Mouse (Mus musculus): Measurements from ENCODE around the gene Gstm2. TPM values are rescaled to one million over a fixed set of nuclear protein-coding genes. Genes with fewer than 3 reads are reported as not detected.

The Gstm2 gene
- polyA plus RNA-seq, 2 experiments = 3.4 to 4.8 TPM

- H3K27me3 ChIP-seq (ENCODE audit: control insufficient read depth, insufficient read depth, low read length) = no peaks in the 10 kb centered on the region
- H3K4me3 ChIP-seq (ENCODE audit: insufficient read depth in 1 of 2, low read depth in 2 of 2, low read length in 2 of 2) = no peak overlapping the region
- DNase-seq (ENCODE audit: low read depth in 3 of 3, low spot score in 3 of 3) (no peak), ATAC-seq (ENCODE audit: insufficient read depth) (no peak)
- H3K36me3 ChIP-seq (replicated peaks; ENCODE audit: control insufficient read depth, insufficient read depth, low read depth) = no peaks in the 10 kb centered on the region
- 62% methylated on average over 7 of the region's 8 CpGs for WGBS (ENCODE audit: insufficient replicate concordance)
- H3K4me1 ChIP-seq (replicated peaks; ENCODE audit: control insufficient read depth in 2 of 2, insufficient read depth in 2 of 2, low read length in 1 of 2) = peaks cover 0 to 16% of the 10 kb centered on the region in 2 experiments; a peak in 2 of 4 replicates
- H3K9ac ChIP-seq (replicated peaks) = no peak overlapping the region
- no peak overlapping the region for H3K27ac ChIP-seq
- H3K9me3 ChIP-seq (ENCODE audit: control insufficient read depth, low read length) = no peaks in the 10 kb centered on the region
- no peak for TF ChIP-seq EP300 (IDR thresholded peaks at IDR 0.05; ENCODE audit: low read depth)
- no peak for TF ChIP-seq CTCF (IDR thresholded peaks at IDR 0.05; ENCODE audit: low read depth)
- H3K4me2 ChIP-seq (ENCODE audit: low read depth) = peak overlapping the region; percentile 42
Measured at GRCm38 (mm10) chr3:108014098-108014973, 28.1 kb upstream of the Gstm2 start.

GRCm38 (mm10) chr3:108013331-108013871 lies 27.1 kb upstream of the Gstm2 start:
- Histone ChIP-seq H3K27me3 (ENCODE audit: control insufficient read depth, insufficient read depth, low read length) (no peaks in the 10 kb centered on the region), H3K27ac (no peak overlapping the region), H3K4me3 (ENCODE audit: insufficient read depth in 1 of 2, low read depth in 2 of 2, low read length in 2 of 2) (no peak overlapping the region), H3K36me3 (replicated peaks; ENCODE audit: control insufficient read depth, insufficient read depth, low read depth) (no peaks in the 10 kb centered on the region), H3K4me2 (ENCODE audit: low read depth) (peak overlapping the region; percentile 42; the same call in 1 of the 2 replicates), H3K9me3 (ENCODE audit: control insufficient read depth, low read length) (no peaks in the 10 kb centered on the region), H3K9ac (replicated peaks) (no peak overlapping the region), H3K4me1 (replicated peaks; ENCODE audit: control insufficient read depth in 2 of 2, insufficient read depth in 2 of 2, low read length in 1 of 2) (peaks cover 0 to 9% of the 10 kb centered on the region in 2 experiments; a peak in 2 of 4 replicates)
- WGBS (ENCODE audit: insufficient replicate concordance) = 47% methylated on average over 4 of the region's 4 CpGs
- TF ChIP-seq EP300 (IDR thresholded peaks at IDR 0.05; ENCODE audit: low read depth) (no peak), CTCF (IDR thresholded peaks at IDR 0.05; ENCODE audit: low read depth) (no peak)
- no peak for ATAC-seq (ENCODE audit: insufficient read depth)
- DNase-seq (ENCODE audit: low read depth in 3 of 3, low spot score in 3 of 3) = peak in 1 of 3 experiments; percentile 27

GRCm38 (mm10) chr3:108011558-108011957 lies 25.3 kb upstream of the Gstm2 start:
- no peak overlapping the region for H3K4me3 ChIP-seq (ENCODE audit: insufficient read depth in 1 of 2, low read depth in 2 of 2, low read length in 2 of 2)
- no peaks in the 10 kb centered on the region for H3K9me3 ChIP-seq (ENCODE audit: control insufficient read depth, low read length)
- H3K4me1 ChIP-seq (replicated peaks; ENCODE audit: control insufficient read depth in 2 of 2, insufficient read depth in 2 of 2, low read length in 1 of 2) = peaks cover 0 to 4% of the 10 kb centered on the region in 2 experiments; a peak in 1 of 4 replicates
- H3K9ac ChIP-seq (replicated peaks) = no peak overlapping the region
- no peak overlapping the region for H3K4me2 ChIP-seq (ENCODE audit: low read depth)
- no peak for DNase-seq (ENCODE audit: low read depth in 3 of 3, low spot score in 3 of 3)
- WGBS (ENCODE audit: insufficient replicate concordance) = 63% methylated on average over 3 of the region's 3 CpGs
- no peaks in the 10 kb centered on the region for H3K36me3 ChIP-seq (replicated peaks; ENCODE audit: control insufficient read depth, insufficient read depth, low read depth)
- no peaks in the 10 kb centered on the region for H3K27me3 ChIP-seq (ENCODE audit: control insufficient read depth, insufficient read depth, low read length)
- no peak for TF ChIP-seq EP300 (IDR thresholded peaks at IDR 0.05; ENCODE audit: low read depth)
- TF ChIP-seq CTCF (IDR thresholded peaks at IDR 0.05; ENCODE audit: low read depth) = no peak
- ATAC-seq (ENCODE audit: insufficient read depth) = no peak
- H3K27ac ChIP-seq = no peak overlapping the region

- Histone ChIP-seq H3K9ac (replicated peaks) (no peak overlapping the region), H3K4me3 (ENCODE audit: insufficient read depth in 1 of 2, low read depth in 2 of 2, low read length in 2 of 2) (no peak overlapping the region), H3K36me3 (replicated peaks; ENCODE audit: control insufficient read depth, insufficient read depth, low read depth) (no peaks in the 10 kb centered on the region), H3K27ac (no peak overlapping the region), H3K9me3 (ENCODE audit: control insufficient read depth, low read length) (no peaks in the 10 kb centered on the region), H3K27me3 (ENCODE audit: control insufficient read depth, insufficient read depth, low read length) (no peaks in the 10 kb centered on the region), H3K4me1 (replicated peaks; ENCODE audit: control insufficient read depth in 2 of 2, insufficient read depth in 2 of 2, low read length in 1 of 2) (peaks cover 0 to 4% of the 10 kb centered on the region in 2 experiments; a peak in 1 of 4 replicates), H3K4me2 (ENCODE audit: low read depth) (no peak overlapping the region)
- DNase-seq (ENCODE audit: low read depth in 3 of 3, low spot score in 3 of 3) (no peak), ATAC-seq (ENCODE audit: insufficient read depth) (no peak)
- WGBS (ENCODE audit: insufficient replicate concordance) = 61% methylated on average over 2 of the region's 2 CpGs
- TF ChIP-seq CTCF (IDR thresholded peaks at IDR 0.05; ENCODE audit: low read depth) = no peak
- TF ChIP-seq EP300 (IDR thresholded peaks at IDR 0.05; ENCODE audit: low read depth) = no peak
Measured at GRCm38 (mm10) chr3:108010286-108010685, 24.0 kb upstream of the Gstm2 start.

- no peaks in the 10 kb centered on the region for H3K36me3 ChIP-seq (replicated peaks; ENCODE audit: control insufficient read depth, insufficient read depth, low read depth)
- no peak for TF ChIP-seq EP300 (IDR thresholded peaks at IDR 0.05; ENCODE audit: low read depth)
- no peak for TF ChIP-seq CTCF (IDR thresholded peaks at IDR 0.05; ENCODE audit: low read depth)
- no peak overlapping the region for H3K4me2 ChIP-seq (ENCODE audit: low read depth)
- no peak overlapping the region for H3K4me3 ChIP-seq (ENCODE audit: insufficient read depth in 1 of 2, low read depth in 2 of 2, low read length in 2 of 2)
- H3K27me3 ChIP-seq (ENCODE audit: control insufficient read depth, insufficient read depth, low read length) = no peaks in the 10 kb centered on the region
- no peaks in the 10 kb centered on the region for H3K4me1 ChIP-seq (replicated peaks; ENCODE audit: control insufficient read depth in 2 of 2, insufficient read depth in 2 of 2, low read length in 1 of 2)
- no peaks in the 10 kb centered on the region for H3K9me3 ChIP-seq (ENCODE audit: control insufficient read depth, low read length)
- no peak for ATAC-seq (ENCODE audit: insufficient read depth)
- H3K27ac ChIP-seq = no peak overlapping the region
- H3K9ac ChIP-seq (replicated peaks) = no peak overlapping the region
- 50% methylated on average over 8 of the region's 8 CpGs for WGBS (ENCODE audit: insufficient replicate concordance)
- DNase-seq (ENCODE audit: low read depth in 3 of 3, low spot score in 3 of 3) = no peak
Measured at GRCm38 (mm10) chr3:108002021-108002420, 15.8 kb upstream of the Gstm2 start.

Data from liver, embryonic 14.5 days (tissue).